Mouse (Mus musculus): ENCODE results near the gene Cxcr1. TPM values are rescaled to one million over a fixed set of nuclear protein-coding genes. Genes with fewer than 3 reads are reported as not detected.

Cxcr1 gene
- not detected for polyA plus RNA-seq (2014; fragmentation: Illumina TruSeq; extraction: RNeasy Lipid Tissue Mini Kit (QIAGEN cat#74804); ENCODE audit: low read depth, low replicate concordance)

GRCm38 (mm10) chr1:74194445-74194844, at the start of gene Cxcr1:
Gene Cxcr1, minus strand, starts transcription at chr1:74194631.

DNA sequence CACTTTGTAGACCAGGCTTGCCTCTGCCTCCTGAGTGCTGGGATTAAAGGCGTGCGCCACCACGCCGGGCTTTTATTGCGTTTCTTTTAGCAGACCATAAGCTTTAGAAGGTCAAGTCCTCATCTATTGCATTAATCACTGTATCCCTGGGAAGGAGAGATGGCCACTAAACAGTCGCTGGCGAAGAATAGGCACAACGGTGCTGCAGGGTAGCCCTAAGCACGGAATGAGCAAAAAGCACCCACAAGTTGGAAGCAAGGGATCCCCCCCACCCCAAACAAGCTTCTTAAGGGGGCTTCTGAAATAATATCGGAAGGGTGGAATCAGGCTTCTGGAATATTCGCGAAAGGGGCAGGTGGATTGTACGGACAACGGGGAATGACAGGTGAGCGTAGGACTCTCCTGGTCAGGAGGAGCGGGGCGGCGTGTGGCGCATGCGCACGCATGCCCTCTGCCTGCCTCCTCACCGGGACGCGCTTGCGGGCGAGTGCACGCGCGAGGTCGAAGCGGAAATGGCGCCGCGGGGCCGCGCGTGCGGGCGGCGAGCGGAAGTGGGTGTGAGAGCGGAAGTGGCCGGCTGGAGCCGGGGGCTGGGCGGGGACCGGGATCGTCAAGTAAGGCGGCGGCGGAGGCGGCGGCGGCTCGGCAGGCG, 41.6 kb upstream of the Cxcr1 start, which contains the start of gene Arpc2:
Arpc2 (plus strand) TSS at position 147 of the 652 bp plus-strand sequence.

GRCm38 (mm10) chr1:74153461-74154184, 40.8 kb downstream of the Cxcr1 start, which contains the start of gene Cxcr2:
Gene Cxcr2, plus strand, starts transcription at chr1:74153989.

Other genes with a start within 250 kb of the Cxcr1 start
- 18.5 TPM for gene Tns1, start 70.2 kb downstream of the Cxcr1 start, polyA plus RNA-seq (2014; fragmentation: Illumina TruSeq; extraction: RNeasy Lipid Tissue Mini Kit (QIAGEN cat#74804); ENCODE audit: low read depth, low replicate concordance)
- not detected for gene Rufy4, start 69.1 kb downstream of the Cxcr1 start, polyA plus RNA-seq (2014; fragmentation: Illumina TruSeq; extraction: RNeasy Lipid Tissue Mini Kit (QIAGEN cat#74804); ENCODE audit: low read depth, low replicate concordance)
- gene Cxcr2, start 40.6 kb downstream of the Cxcr1 start, polyA plus RNA-seq (2014; fragmentation: Illumina TruSeq; extraction: RNeasy Lipid Tissue Mini Kit (QIAGEN cat#74804); ENCODE audit: low read depth, low replicate concordance): 0.44 TPM
- 740 TPM for gene Arpc2, start 41.5 kb upstream of the Cxcr1 start, polyA plus RNA-seq (2014; fragmentation: Illumina TruSeq; extraction: RNeasy Lipid Tissue Mini Kit (QIAGEN cat#74804); ENCODE audit: low read depth, low replicate concordance)
- gene Gpbar1, start 83.9 kb upstream of the Cxcr1 start, polyA plus RNA-seq (2014; fragmentation: Illumina TruSeq; extraction: RNeasy Lipid Tissue Mini Kit (QIAGEN cat#74804); ENCODE audit: low read depth, low replicate concordance): not detected
- 2.8 TPM for gene Aamp, start 90.1 kb upstream of the Cxcr1 start, polyA plus RNA-seq (2014; fragmentation: Illumina TruSeq; extraction: RNeasy Lipid Tissue Mini Kit (QIAGEN cat#74804); ENCODE audit: low read depth, low replicate concordance)
- gene Pnkd, start 90.3 kb upstream of the Cxcr1 start, polyA plus RNA-seq (2014; fragmentation: Illumina TruSeq; extraction: RNeasy Lipid Tissue Mini Kit (QIAGEN cat#74804); ENCODE audit: low read depth, low replicate concordance): 3.6 TPM
- gene Tmbim1, start 111.0 kb upstream of the Cxcr1 start, polyA plus RNA-seq (2014; fragmentation: Illumina TruSeq; extraction: RNeasy Lipid Tissue Mini Kit (QIAGEN cat#74804); ENCODE audit: low read depth, low replicate concordance): 92.1 TPM
- gene Catip, start 167.5 kb upstream of the Cxcr1 start, polyA plus RNA-seq (2014; fragmentation: Illumina TruSeq; extraction: RNeasy Lipid Tissue Mini Kit (QIAGEN cat#74804); ENCODE audit: low read depth, low replicate concordance): not detected
- gene Slc11a1, start 180.6 kb upstream of the Cxcr1 start, polyA plus RNA-seq (2014; fragmentation: Illumina TruSeq; extraction: RNeasy Lipid Tissue Mini Kit (QIAGEN cat#74804); ENCODE audit: low read depth, low replicate concordance): 1.7 TPM
- 17.1 TPM for gene Ctdsp1, start 196.9 kb upstream of the Cxcr1 start, polyA plus RNA-seq (2014; fragmentation: Illumina TruSeq; extraction: RNeasy Lipid Tissue Mini Kit (QIAGEN cat#74804); ENCODE audit: low read depth, low replicate concordance)
- gene Vil1, start 214.7 kb upstream of the Cxcr1 start, polyA plus RNA-seq (2014; fragmentation: Illumina TruSeq; extraction: RNeasy Lipid Tissue Mini Kit (QIAGEN cat#74804); ENCODE audit: low read depth, low replicate concordance): 103 TPM

All from sigmoid colon, adult 10 weeks (tissue).